Mouse (Mus musculus) gastrocnemius, postnatal 10 days (tissue): Measurements from ENCODE around the gene H2-Q6. TPM values are rescaled to one million over a fixed set of nuclear protein-coding genes. Genes with fewer than 3 reads are reported as not detected.
"Not testable (repeated sequence)": the region's sequence is repeated elsewhere in the genome, so short reads cannot be mapped to it uniquely, and the experiment has no call there.

Experiments used
- DNase-seq: peaks from one replicate; pipeline ENCODE4 v3.0.0; 2021; ENCODE audit warnings: mixed read lengths
- long read RNA-seq, 2 experiments: library from polyadenylated mRNA; stranded (forward); transcript quantifications; one replicate each; pipeline ENCODE4 v2.0.0; 2021
- total RNA-seq, 2 experiments: library from RNA; stranded (reverse); gene quantifications; 2 replicates each; pipeline ENCODE4 v1.2.3; 2021

H2-Q6 gene
- under 1 TPM in 1 of 2 experiments, not detected in 1; 0.43 TPM for total RNA-seq
- long read RNA-seq, experiment 1 = 0 reads
- long read RNA-seq, experiment 2 = 0 reads

GRCm38 (mm10) chr17:35424624-35425416 lies at the start of gene H2-Q6:
H2-Q6 (plus strand) TSS chr17:35424850.
- DNase-seq = peak; percentile 34

DNA sequence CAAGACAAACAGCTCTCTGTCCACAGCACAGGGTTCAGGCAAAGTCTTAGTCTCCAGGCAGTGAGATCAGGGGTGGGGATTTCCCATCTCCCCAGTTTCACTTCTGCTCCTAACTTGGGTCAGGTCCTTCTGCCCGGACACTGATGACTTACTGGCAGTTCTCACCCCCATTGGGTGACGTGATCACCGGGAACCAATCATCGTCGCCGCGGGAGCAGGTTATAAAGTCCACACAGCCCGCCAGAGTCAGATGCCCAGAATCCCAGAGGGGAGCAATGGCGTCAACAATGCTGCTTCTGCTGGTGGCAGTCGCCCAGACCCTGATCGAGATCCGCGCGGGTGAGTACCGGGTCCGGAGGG lies 45.3 kb upstream of the H2-Q6 start, which contains the start of gene H2-Q4:
H2-Q4 (plus strand) TSS at position 249 of the 360 bp plus-strand sequence.
- peak; percentile 83 for DNase-seq

- DNase-seq = peak; percentile 38
Measured at GRCm38 (mm10) chr17:35379729-35380451, 44.8 kb upstream of the H2-Q6 start.

GRCm38 (mm10) chr17:35389796-35390195 lies 34.9 kb upstream of the H2-Q6 start:
- peak; percentile 10 for DNase-seq

- DNase-seq = not testable (repeated sequence)
Measured at GRCm38 (mm10) chr17:35392671-35393070, 32.0 kb upstream of the H2-Q6 start.

GRCm38 (mm10) chr17:35393864-35394800 lies 30.5 kb upstream of the H2-Q6 start:
- DNase-seq = not testable (repeated sequence)

- not testable (repeated sequence) for DNase-seq
Measured at GRCm38 (mm10) chr17:35396956-35397355, 27.7 kb upstream of the H2-Q6 start.

GRCm38 (mm10) chr17:35413057-35413456 lies 11.6 kb upstream of the H2-Q6 start:
- DNase-seq = not testable (repeated sequence)

DNA sequence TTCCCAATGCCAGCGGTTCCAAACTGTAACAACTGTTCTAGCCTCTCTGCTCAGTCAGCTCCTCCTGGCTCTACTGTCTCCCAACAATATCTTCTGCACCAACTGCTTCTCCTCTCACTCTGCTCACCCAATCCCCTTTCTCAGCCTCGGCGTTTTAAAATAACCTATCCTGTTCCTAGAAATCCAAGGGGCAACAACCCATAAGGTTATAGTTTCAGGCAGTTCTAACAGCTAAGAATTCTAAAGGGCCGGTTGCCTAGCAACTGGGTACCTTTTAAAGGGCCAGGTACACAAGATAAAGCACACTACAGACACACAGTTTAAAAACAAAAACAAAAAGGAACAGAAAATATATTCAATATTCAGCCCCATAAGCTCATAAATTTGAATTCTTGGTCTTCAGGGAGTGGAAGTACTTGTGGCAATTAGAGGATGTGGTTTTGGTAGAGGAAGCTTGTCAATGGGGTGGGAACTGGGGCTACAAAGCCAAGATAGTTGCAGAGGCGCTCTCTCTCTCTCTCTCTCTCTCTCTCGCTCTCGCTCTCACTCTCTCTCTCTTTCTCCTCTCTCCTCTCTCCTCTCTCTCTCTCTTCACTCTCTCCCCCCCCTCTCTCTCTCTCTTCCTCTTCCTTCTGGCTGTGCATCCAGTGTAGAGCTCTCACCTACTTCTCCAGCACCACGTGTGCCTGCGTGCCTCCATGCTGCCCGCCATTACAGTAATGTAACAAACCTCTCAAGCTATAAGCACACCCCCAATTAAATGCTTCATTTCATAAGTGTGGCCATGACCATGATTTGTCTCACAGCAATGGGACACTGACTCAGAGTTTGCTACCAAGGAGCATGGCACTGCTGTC lies 9.1 kb upstream of the H2-Q6 start:
- DNase-seq = not testable (repeated sequence)

GRCm38 (mm10) chr17:35418772-35419171 lies 5.9 kb upstream of the H2-Q6 start:
- DNase-seq = peak; percentile 1

DNA sequence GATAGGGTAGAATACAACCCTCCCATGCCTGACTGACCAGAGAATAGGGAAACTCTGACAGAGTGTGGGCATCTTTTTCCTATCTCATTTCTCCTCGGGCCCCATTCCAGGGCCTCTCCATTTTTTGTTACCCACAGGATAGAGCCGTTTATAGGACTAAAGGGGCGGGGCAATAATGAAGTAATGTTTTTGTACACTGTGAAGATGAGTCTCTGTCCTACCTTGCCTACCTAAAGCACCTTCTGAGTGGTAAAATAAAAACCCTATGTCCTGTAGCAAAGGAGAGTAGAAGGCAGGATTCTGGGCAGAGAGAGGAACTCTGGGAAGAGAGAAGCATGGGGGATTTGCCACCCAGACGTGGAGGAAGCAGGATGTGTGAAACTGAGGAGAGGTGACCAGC lies 5.1 kb upstream of the H2-Q6 start:
- peak; percentile 1 for DNase-seq

DNA sequence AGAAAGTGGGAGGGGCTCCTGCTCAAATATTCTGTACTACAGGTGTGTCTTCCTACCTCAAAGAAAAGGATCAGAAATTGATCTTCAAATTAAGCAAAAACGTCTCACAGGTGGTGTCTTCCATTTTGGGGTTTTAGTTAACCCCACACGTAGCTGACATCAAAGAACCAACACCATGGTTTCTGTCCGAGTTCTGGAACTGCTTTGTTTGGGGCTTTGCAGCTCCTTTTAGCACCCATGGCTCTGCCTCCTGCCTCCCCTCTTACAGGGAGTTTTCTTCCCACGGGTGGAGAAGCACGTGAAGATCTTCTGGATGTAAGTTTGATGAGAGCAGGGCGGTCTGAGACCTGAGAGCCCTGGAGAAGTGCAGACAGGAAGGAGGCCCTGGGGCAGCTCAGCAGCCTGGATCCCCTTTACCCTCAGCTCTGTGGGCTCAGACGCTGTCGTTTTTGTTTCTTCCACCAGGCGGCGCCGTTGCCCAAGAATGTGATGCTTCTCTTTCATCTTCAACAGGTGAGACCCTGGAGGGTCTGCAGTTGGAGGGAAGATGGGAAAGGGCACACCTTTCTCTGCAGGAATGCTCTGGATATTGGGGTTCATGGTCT lies 4.3 kb upstream of the H2-Q6 start:
- peak; percentile 25 for DNase-seq

DNA sequence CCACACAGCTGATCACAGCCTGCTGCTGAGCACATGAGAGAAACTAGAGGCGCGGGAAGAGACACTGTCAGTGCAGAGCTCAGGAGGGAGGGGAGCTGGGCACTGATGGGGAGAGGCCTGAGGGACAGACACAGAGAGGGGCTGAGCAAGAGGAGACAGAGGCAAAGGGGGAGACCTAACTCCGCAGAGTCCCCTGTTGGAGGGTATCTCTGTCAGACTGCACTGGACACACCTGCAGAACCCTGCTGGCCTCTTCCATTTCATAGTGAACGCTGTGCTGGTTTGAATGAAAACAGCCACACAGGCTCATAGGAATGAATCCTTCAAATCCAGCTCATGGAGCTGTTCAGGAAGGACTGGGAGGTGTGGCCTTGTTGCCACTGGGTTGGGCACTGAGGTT lies 3.3 kb upstream of the H2-Q6 start:
- DNase-seq = not testable (repeated sequence)

DNA sequence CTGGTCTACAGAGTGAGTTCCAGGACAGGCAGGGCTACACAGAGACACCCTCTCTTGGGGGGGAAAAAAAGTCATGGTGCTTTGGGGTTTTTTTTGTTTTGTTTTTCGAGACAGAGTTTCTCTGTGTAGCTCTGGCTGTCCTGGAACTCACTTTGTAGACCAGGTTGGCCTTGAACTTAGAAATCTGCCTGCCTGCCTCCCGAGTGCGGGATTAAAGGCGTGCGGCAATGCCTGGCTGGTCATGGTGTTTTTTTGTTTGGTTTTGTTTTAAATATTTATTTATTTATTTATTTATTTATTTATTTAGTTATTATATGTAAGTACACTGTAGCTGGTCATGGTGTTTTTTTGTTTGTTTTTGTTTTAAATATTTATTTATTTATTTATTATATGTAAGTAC lies 2.3 kb upstream of the H2-Q6 start:
- not testable (repeated sequence) for DNase-seq

GRCm38 (mm10) chr17:35423131-35423810 lies 1.4 kb upstream of the H2-Q6 start:
- DNase-seq = not testable (repeated sequence)

- DNase-seq = not testable (repeated sequence)
Measured at GRCm38 (mm10) chr17:35424106-35424505, 544 bp upstream of the H2-Q6 start.

DNA sequence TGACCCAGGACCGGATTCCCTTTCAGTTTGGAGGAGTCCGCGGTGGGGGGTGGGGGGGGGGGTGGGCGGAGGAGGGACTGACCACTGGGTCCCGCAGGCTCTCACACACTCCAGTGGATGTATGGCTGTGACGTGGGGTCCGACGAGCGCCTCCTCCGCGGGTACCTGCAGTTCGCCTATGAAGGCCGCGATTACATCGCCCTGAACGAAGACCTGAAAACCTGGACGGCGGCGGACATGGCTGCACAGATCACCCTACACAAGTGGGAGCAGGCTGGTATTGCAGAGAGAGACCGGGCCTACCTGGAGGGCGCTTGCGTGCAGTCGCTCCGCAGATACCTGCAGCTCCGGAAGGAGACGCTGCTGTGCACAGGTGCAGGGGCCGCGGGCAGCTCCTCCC lies 824 bp downstream of the H2-Q6 start:
- DNase-seq = not testable (repeated sequence)

- not testable (repeated sequence) for DNase-seq
Measured at GRCm38 (mm10) chr17:35428883-35429282, 4.2 kb downstream of the H2-Q6 start.

DNA sequence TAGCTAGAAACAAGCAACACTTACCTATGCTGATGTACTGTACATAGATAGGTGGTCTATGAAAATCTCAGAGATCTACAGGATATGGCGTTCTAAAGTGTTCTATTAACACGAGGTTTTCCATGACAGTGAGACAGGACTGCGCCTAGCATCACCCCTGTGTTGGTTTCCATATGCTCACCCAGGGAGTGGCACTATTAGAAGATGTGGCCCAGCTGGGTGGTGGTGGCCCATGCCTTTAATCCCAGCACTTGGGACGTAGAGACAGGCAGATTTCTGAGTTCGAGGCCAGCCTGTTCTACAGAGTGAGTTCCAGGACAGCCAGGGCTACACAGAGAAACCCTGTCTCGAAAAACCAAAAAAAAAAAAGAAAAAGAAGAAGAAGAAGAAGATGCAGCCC lies 6.0 kb downstream of the H2-Q6 start:
- DNase-seq = not testable (repeated sequence)

- not testable (repeated sequence) for DNase-seq
Measured at GRCm38 (mm10) chr17:35432167-35432566, 7.5 kb downstream of the H2-Q6 start.
